Mouse (Mus musculus): ENCODE results near the gene Zg16. TPM values are rescaled to one million over a fixed set of nuclear protein-coding genes. Genes with fewer than 3 reads are reported as not detected.

Gene Zg16
- total RNA-seq, 2 experiments from 2014 or later: not detected

- H3K27ac ChIP-seq: peak within 1 kb of the TSS; percentile 95
- DNase-seq: peak; percentile 78
- H3K4me3 ChIP-seq: peak within 1 kb of the TSS; percentile 89
- intact Hi-C loops (cut with DNase I): no loop called here
- no peak for TF ChIP-seq CTCF (IDR thresholded peaks at IDR 0.05)
These were observed 72.8 kb downstream of the Zg16 start, which contains the start of gene Mvp for GRCm38 (mm10) chr7:127014320-127014719. TSS of gene Mvp (minus strand) at chr7:127014621.

GRCm38 (mm10) chr7:127013385-127013784, 73.7 kb downstream of the Zg16 start:
- Histone ChIP-seq H3K4me3 (peak overlapping the region; percentile 89), H3K27ac (peak overlapping the region; percentile 95; the same call in 1 of the 2 replicates)
- no peak for TF ChIP-seq CTCF (IDR thresholded peaks at IDR 0.05)
- no peak for DNase-seq
- intact Hi-C loops (cut with DNase I): no loop called here

GRCm38 (mm10) chr7:127012845-127013244, 74.3 kb downstream of the Zg16 start:
- intact Hi-C loops (cut with DNase I): no loop called here
- no peak for DNase-seq
- no peak for TF ChIP-seq CTCF (IDR thresholded peaks at IDR 0.05)
- Histone ChIP-seq H3K4me3 (peak overlapping the region; percentile 89), H3K27ac (no peak overlapping the region)

GRCm38 (mm10) chr7:127012374-127012773, 74.8 kb downstream of the Zg16 start:
- no peak for DNase-seq
- Histone ChIP-seq H3K27ac (no peak overlapping the region), H3K4me3 (no peak overlapping the region)
- intact Hi-C loops (cut with DNase I): no loop called here
- TF ChIP-seq CTCF (IDR thresholded peaks at IDR 0.05): no peak

GRCm38 (mm10) chr7:127011717-127012116, 75.4 kb downstream of the Zg16 start:
- no peak for DNase-seq
- intact Hi-C loops (cut with DNase I): no loop called here
- no peak overlapping the region for H3K27ac ChIP-seq
- TF ChIP-seq CTCF (IDR thresholded peaks at IDR 0.05): no peak
- no peak overlapping the region for H3K4me3 ChIP-seq

- TF ChIP-seq CTCF (IDR thresholded peaks at IDR 0.05): no peak
- intact Hi-C loops (cut with DNase I): no loop called here
- no peak overlapping the region for H3K4me3 ChIP-seq
- no peak overlapping the region for H3K27ac ChIP-seq
- DNase-seq: no peak
These were observed 76.1 kb downstream of the Zg16 start for GRCm38 (mm10) chr7:127011051-127011450.

- no peak overlapping the region for H3K4me3 ChIP-seq
- TF ChIP-seq CTCF (IDR thresholded peaks at IDR 0.05): no peak
- intact Hi-C loops (cut with DNase I): no loop called here
- peak overlapping the region; percentile 85 for H3K27ac ChIP-seq
- no peak for DNase-seq
These were observed 77.6 kb downstream of the Zg16 start for GRCm38 (mm10) chr7:127009307-127010085.

- DNase-seq: peak; percentile 74
- peak overlapping the region; percentile 40 for H3K4me3 ChIP-seq
- intact Hi-C loops (cut with DNase I): no loop called here
- H3K27ac ChIP-seq: peak overlapping the region; percentile 85
- no peak for TF ChIP-seq CTCF (IDR thresholded peaks at IDR 0.05)
These were observed 78.7 kb downstream of the Zg16 start for GRCm38 (mm10) chr7:127008239-127009019.

- intact Hi-C loops (cut with DNase I): no loop called here
- DNase-seq: no peak
- Histone ChIP-seq H3K4me3 (no peak overlapping the region), H3K27ac (peak overlapping the region; percentile 85)
- no peak for TF ChIP-seq CTCF (IDR thresholded peaks at IDR 0.05)
These were observed 79.7 kb downstream of the Zg16 start for GRCm38 (mm10) chr7:127007313-127008024.

GRCm38 (mm10) chr7:127004122-127004875, 82.8 kb downstream of the Zg16 start:
- DNase-seq: no peak

GRCm38 (mm10) chr7:127003620-127004019, 83.5 kb downstream of the Zg16 start:
- Histone ChIP-seq H3K4me3 (no peak overlapping the region), H3K27ac (no peak overlapping the region)
- DNase-seq: no peak
- intact Hi-C loops (cut with DNase I): no loop called here
- no peak for TF ChIP-seq CTCF (IDR thresholded peaks at IDR 0.05)

More at GRCm38 (mm10) chr7:127004122-127004875, 82.8 kb downstream of the Zg16 start:
- no peak overlapping the region for H3K4me3 ChIP-seq
- intact Hi-C loops (cut with DNase I): no loop called here
- no peak overlapping the region for H3K27ac ChIP-seq
- TF ChIP-seq CTCF (IDR thresholded peaks at IDR 0.05): peak; percentile 22; the same call in 1 of the 2 replicates

Small RNAs within 50 kb of the gene (microRNA-seq; reads per million reads assigned to microRNA genes)
- not detected for gene Gm44343

Other genes starting within 250 kb of the Zg16 start
- gene Doc2a, start 239.9 kb downstream of the Zg16 start, total RNA-seq (2021): not detected
- 1 to 10 TPM; 5.3 to 6.3 TPM for gene Hirip3, start 225.4 kb downstream of the Zg16 start, total RNA-seq (2021)
- 10 to 100 TPM in 1 of 2 experiments, 1 to 10 TPM in 1; 8.7 to 12.9 TPM for gene Ino80e, start 225.0 kb downstream of the Zg16 start, total RNA-seq (2021)
- 10 to 100 TPM; 22.3 to 23.5 TPM for gene Taok2, start 202.6 kb downstream of the Zg16 start, total RNA-seq (2021)
- 10 to 100 TPM; 10.9 to 11.3 TPM for gene Tmem219, start 164.4 kb downstream of the Zg16 start, total RNA-seq (2021)
- 1 to 10 TPM; 2.5 to 2.9 TPM for gene Kctd13, start 158.4 kb downstream of the Zg16 start, total RNA-seq (2021)
- gene Asphd1, start 137.7 kb downstream of the Zg16 start, total RNA-seq (2021): not detected
- gene Sez6l2, start 136.8 kb downstream of the Zg16 start, total RNA-seq (2021): 1 to 10 TPM; 1.1 to 1.4 TPM
- gene Cdipt, start 111.4 kb downstream of the Zg16 start, total RNA-seq (2021): 10 to 100 TPM; 29.3 to 41.0 TPM
- gene Cdiptos, start 111.2 kb downstream of the Zg16 start, total RNA-seq (2021): under 1 TPM in 1 of 2 experiments, not detected in 1; 0.47 TPM
- 10 to 100 TPM; 26.5 to 30.2 TPM for gene Mvp, start 72.7 kb downstream of the Zg16 start, total RNA-seq (2021)
- not detected for gene Pagr1b, start 70.8 kb downstream of the Zg16 start, total RNA-seq (2021)
- 1 to 10 TPM in 1 of 2 experiments, not detected in 1; 2.4 TPM for gene Pagr1a, start 70.0 kb downstream of the Zg16 start, total RNA-seq (2021)
- 10 to 100 TPM; 19.4 to 21.7 TPM for gene Gm42742, start 66.2 kb downstream of the Zg16 start, total RNA-seq (2021)
- gene Prrt2, start 66.1 kb downstream of the Zg16 start, total RNA-seq (2021): under 1 TPM; 0.14 to 0.61 TPM
- gene Maz, start 60.3 kb downstream of the Zg16 start, total RNA-seq (2021): 10 to 100 TPM; 74.5 to 79.0 TPM
- under 1 TPM; 0.66 to 0.84 TPM for gene Kif22, start 44.9 kb downstream of the Zg16 start, total RNA-seq (2021)
- gene AI467606, start 4.0 kb upstream of the Zg16 start, total RNA-seq (2021): under 1 TPM; 0.51 to 0.92 TPM
- gene Qprt, start 34.9 kb upstream of the Zg16 start, total RNA-seq (2021): under 1 TPM; 0.31 to 0.53 TPM
- under 1 TPM in 1 of 2 experiments, not detected in 1; 0.17 TPM for gene Spn, start 50.5 kb upstream of the Zg16 start, total RNA-seq (2021)
- gene Cd2bp2, start 108.7 kb upstream of the Zg16 start, total RNA-seq (2021): 10 to 100 TPM; 27.2 to 32.4 TPM
- 10 to 100 TPM; 31.6 to 32.8 TPM for gene Tbc1d10b, start 121.1 kb upstream of the Zg16 start, total RNA-seq (2021)
- over 10,000 TPM; 24,727 to 33,034 TPM for gene Mylpf, start 121.6 kb upstream of the Zg16 start, total RNA-seq (2021)
- gene Zfp553, start 145.7 kb upstream of the Zg16 start, total RNA-seq (2021): 1 to 10 TPM; 4.2 to 5.1 TPM
- gene Sept1, start 145.8 kb upstream of the Zg16 start, total RNA-seq (2021): 1 to 10 TPM in 1 of 2 experiments, under 1 TPM in 1; 0.89 to 2.1 TPM
- 10 to 100 TPM; 17.6 to 17.7 TPM for gene Zfp771, start 156.9 kb upstream of the Zg16 start, total RNA-seq (2021)
- gene Dctpp1, start 173.4 kb upstream of the Zg16 start, total RNA-seq (2021): 10 to 100 TPM; 25.1 to 35.4 TPM
- 10 to 100 TPM; 30.1 to 36.3 TPM for gene Sephs2, start 186.7 kb upstream of the Zg16 start, total RNA-seq (2021)
- gene Itgal, start 208.9 kb upstream of the Zg16 start, total RNA-seq (2021): under 1 TPM; 0.15 to 0.25 TPM